Mouse (Mus musculus): ENCODE results near the gene Cerkl.

Gene Cerkl

GRCm38 (mm10) chr2:79456575-79457349 is at the start of gene Cerkl, which contains the start of gene Neurod1:
Gene Cerkl, minus strand, starts transcription at chr2:79456785.
Gene Neurod1, minus strand, starts transcription at chr2:79456751.
- DNase-seq (ENCODE audit: extremely low spot score, low read depth, low spot score): no peak

DNA sequence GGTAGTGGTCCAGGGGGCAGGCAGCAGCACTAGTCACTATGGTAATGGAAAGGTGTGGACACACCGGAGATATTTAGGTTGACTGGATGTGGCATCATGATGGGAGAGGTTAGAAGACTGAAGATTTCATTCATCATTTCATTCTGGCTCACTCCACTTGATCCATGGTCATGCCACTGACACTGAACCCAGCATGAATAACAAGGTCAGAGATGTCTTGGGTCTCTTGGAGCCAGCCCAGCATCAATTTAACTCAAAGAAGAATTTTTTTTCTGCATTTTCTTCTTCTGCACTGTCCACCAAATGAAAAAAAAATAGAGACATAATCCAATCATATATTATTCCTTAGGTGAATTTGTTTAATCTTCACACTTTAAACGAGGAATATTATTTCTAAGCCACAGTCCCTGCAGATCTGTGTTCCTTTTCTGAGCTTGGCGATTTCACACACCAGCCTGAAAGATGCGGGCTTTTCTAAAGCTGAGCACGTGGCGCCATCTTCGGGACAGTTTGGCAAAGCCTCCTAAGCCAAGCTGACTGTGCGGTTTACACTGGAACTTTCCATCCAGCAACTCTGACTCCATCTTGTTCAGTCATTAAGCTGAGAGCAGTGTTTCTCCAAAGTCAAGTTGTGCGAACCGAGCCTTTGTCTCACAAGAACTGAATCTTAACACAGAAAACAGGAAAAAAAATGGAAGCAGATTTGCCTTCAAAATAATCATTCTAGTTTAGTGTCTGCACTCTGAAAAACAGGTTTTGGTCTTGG is 42.6 kb upstream of the Cerkl start:
- peak; percentile 39 for DNase-seq (ENCODE audit: extremely low spot score, low read depth, low spot score)

GRCm38 (mm10) chr2:79485127-79485526 is 28.5 kb upstream of the Cerkl start:
- DNase-seq (ENCODE audit: extremely low spot score, low read depth, low spot score): no peak

DNA sequence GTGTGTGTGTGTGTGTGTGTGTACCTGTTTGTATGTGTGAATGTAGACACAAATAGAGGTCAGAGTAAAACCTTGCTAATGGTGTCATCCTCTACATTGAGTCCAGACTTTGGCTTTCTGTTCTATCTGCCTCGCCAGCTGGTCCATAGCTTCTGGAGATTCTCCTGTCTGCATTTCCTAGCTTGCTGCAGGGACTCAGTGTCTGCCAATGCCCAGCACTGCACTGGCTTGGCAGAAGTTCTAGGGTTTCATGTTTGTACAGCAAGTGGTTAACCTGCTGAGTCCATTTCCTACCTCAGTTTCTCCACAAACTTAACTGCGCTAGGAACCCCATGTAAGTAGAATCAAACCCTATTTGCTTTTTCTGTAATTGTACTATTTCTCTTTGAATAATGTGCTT is 25.9 kb upstream of the Cerkl start:
- DNase-seq (ENCODE audit: extremely low spot score, low read depth, low spot score): no peak

GRCm38 (mm10) chr2:79462411-79462810 is 5.8 kb upstream of the Cerkl start:
- no peak for DNase-seq (ENCODE audit: extremely low spot score, low read depth, low spot score)

- no peak for DNase-seq (ENCODE audit: extremely low spot score, low read depth, low spot score)
These were observed 5.3 kb upstream of the Cerkl start for GRCm38 (mm10) chr2:79461861-79462260.

DNA sequence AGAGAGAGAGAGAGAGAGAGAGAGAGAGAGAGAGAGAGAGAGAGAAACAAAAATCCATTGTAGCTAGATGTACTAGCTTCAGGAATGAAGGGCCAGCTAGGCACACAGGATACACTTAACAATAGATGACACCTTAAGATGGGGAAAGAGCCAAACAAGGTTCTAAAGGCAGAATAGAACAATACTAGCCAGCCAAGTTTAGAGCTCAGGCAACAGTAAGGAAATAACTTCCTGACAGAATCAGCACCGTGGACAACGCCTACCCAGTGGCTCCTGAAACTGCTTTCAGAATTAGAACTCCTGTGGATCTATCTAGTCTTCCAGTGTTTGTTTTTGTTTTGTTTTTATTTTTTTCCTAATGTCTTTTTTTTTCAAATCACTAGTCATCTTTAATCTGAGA is 4.0 kb upstream of the Cerkl start:
- DNase-seq (ENCODE audit: extremely low spot score, low read depth, low spot score): no peak

DNA sequence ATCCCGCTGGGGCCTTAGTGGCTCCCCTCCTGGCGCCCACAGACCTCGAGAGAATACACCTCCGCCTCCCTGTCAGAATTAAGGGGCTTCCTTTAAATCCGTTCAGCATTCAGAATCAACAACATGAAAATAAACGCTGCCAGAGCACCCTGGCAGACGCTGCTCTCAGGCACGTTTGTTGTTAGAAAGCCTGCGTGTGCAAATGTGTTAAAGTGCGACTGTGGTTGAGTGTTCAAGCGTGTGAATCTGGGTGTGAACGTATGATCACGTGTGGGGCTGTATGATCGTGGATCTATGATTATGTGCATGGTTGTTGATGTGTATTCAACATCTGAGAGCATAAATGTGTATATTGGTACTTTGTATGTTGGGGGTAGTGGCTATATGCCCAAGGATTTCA is 3.5 kb upstream of the Cerkl start:
- no peak for DNase-seq (ENCODE audit: extremely low spot score, low read depth, low spot score)

- no peak for DNase-seq (ENCODE audit: extremely low spot score, low read depth, low spot score)
These were observed 2.8 kb upstream of the Cerkl start for GRCm38 (mm10) chr2:79459061-79460045.

- no peak for DNase-seq (ENCODE audit: extremely low spot score, low read depth, low spot score)
These were observed 1.3 kb upstream of the Cerkl start for GRCm38 (mm10) chr2:79457932-79458331.

DNA sequence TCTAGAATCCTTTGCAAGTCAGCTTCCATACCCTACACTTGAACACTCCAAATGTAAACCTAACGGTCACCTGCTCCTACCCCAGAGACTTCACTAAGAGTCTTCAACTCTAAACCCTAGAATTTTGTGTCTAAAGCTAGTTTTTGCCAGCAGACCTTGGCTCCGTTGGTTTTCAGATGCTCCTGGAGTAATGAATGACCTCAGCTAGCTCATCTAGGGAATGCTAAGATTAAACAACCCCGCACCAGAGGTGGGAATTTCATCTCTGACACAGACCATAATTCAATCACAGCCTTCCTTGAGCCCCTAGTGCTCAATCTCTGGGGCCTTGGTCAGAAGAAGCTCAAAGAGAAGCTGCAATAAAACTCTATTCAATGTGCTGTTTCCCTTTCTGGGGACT is 849 bp upstream of the Cerkl start:
- DNase-seq (ENCODE audit: extremely low spot score, low read depth, low spot score): no peak

DNA sequence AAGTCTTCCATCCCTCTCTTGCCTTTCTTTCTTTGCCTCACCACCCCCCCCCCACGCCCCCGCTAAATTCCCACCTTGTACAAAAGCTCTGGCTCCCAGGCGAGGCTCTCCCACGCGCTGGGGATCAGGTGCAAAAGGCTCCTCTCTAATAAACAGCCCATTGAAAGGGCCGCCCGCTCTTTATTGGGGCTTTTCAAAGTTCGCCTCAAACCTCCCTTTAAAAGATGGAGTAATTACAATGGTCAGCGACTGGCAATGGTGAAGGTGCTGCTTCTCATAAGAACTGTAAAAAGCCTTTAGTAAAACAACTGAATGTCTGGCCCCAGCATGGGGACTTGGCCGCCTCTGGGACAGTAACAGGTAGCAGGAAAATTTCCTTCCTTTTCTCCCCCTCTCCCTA is 939 bp downstream of the Cerkl start:
- DNase-seq (ENCODE audit: extremely low spot score, low read depth, low spot score): no peak

- no peak for DNase-seq (ENCODE audit: extremely low spot score, low read depth, low spot score)
These were observed 1.7 kb downstream of the Cerkl start for GRCm38 (mm10) chr2:79454786-79455446.

DNA sequence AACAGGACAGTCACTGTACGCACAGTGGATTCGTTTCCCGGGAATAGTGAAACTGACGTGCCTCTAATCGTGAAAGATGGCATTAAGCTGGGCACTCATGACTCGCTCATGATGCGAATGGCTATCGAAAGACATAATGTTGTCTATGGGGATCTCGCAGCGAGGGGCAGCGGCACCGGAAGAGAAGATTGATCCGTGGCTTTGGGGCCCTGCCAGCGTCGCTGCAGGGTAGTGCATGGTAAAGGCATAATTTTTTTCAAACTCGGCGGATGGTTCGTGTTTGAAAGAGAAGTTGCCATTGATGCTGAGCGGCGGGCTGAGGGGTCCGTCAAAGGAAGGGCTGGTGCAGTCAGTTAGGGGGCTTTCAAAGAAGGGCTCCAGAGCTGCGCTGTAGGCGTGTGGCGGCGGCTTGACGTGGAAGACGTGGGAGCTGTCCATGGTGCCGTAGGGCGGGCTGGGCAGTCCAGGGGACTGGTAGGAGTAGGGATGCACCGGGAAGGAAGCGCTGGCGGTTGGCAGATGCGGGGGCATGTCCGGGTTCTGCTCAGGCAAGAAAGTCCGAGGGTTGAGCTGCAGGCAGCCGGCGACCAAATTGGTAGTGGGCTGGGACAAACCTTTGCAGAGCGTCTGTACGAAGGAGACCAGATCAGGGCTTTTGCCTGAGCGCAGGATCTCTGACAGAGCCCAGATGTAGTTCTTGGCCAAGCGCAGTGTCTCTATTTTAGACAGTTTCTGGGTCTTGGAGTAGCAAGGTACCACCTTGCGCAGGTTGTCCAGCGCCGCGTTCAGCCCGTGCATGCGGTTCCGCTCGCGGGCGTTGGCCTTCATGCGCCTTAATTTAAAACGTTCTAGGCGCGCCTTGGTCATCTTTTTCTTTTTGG is 2.4 kb downstream of the Cerkl start:
- DNase-seq (ENCODE audit: extremely low spot score, low read depth, low spot score): no peak

GRCm38 (mm10) chr2:79451438-79451837 is 5.1 kb downstream of the Cerkl start:
- DNase-seq (ENCODE audit: extremely low spot score, low read depth, low spot score): no peak

DNA sequence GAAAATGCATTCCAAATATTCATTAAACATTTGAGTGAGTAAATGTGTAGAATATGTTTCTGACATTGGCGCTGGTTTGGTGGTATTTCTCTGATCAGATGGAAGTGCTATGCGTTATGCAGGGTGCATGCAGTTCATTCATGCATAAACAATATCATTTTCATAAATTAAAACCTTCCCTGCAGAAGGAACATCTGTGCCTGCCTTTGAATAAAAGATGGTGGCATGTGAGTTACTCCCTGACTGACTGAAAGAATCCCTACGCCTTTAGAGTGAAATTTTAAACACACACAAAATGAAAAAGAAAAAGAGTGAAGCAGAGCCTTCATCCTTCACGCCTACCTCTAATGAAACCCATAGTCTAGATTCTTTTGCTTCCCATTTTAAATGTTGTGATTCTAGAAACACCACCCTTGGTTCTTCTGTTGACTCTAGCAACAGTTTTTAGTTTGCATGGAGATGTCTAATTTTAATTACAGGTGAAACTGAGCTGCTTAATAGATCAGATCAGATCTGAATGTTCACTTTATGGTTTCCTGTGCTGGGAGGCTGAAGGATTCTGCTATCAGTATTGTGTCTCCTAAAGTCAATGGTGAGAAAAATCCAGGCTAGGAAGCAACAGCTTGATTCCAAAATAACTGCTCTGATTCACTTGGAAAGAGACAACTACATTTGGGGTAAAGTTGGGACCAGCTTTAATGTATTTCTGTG is 5.7 kb downstream of the Cerkl start:
- DNase-seq (ENCODE audit: extremely low spot score, low read depth, low spot score): no peak

- DNase-seq (ENCODE audit: extremely low spot score, low read depth, low spot score): no peak
These were observed 7.2 kb downstream of the Cerkl start for GRCm38 (mm10) chr2:79449371-79449770.

- no peak for DNase-seq (ENCODE audit: extremely low spot score, low read depth, low spot score)
These were observed 9.4 kb downstream of the Cerkl start for GRCm38 (mm10) chr2:79447198-79447597.

Measured in hindlimb bud, embryonic 11.5 days (tissue).